Mouse (Mus musculus): ENCODE results near the gene Olfr1314.

Olfr1314 gene

DNA sequence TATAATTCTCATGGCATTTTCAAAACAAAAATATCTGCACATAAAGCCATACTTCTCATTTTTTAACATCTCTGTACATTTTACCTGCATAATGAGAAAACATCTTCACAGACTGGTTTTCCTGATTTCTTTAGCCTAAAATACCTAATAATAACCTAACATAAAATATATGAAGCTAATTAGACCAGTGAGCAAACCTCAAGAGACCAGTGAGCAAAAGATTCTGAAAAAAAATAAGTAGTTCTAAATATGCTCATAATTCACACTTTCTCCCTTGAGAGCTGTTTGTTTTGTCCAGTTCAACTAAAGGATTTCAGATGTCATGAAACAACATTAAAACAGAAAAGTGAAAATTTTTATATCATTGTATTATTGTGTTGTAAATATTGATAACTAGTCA lies at the start of gene Olfr1314:
Gene Olfr1314 (minus strand): TSS at position 101 of the 400 bp plus-strand sequence.
- DNase-seq (ENCODE audit: low read depth, low spot score): no peak

DNA sequence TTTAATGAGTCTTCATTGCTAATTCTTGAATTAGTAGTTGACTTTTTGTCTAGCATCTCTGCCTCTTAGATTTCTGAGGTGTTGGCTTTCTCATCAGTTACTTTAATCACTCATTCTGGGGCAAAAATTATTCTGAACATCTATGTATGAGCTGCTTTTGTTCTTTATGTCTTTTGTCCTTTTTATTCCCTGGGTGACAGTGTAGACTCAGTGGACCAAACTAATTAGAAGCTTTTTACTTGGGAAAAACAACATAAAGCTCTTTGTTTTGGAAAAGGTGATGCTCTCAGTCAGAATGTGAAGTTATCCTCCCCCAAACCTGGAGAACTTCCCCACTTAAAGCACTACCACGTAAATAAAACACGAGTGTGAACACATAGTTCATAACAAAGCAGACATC lies 43.4 kb upstream of the Olfr1314 start, which contains the start of gene Olfr1317:
Gene Olfr1317 (plus strand): TSS at position 301 of the 400 bp plus-strand sequence.
- DNase-seq (ENCODE audit: low read depth, low spot score): no peak

DNA sequence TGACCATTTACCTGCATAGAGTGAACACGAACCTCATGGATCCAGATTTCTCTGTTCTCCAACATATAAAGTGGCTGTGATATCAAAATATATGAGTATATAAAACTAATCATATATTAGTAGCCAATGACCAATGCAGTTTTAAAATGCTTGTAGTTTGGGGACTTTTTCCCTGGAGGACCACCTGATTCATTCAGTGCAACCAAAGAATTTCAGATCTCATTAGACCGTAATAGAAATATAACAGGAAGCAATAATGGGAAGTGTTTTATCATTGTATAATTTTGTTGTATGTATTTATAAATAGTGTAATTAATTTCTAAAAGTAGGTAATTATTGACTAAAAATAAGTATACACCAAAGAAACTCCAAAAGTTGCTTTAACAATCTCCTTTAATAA lies 38.3 kb upstream of the Olfr1314 start, which contains the start of gene Olfr1316:
Gene Olfr1316 (minus strand): TSS at position 101 of the 400 bp plus-strand sequence.
- DNase-seq (ENCODE audit: low read depth, low spot score): no peak

DNA sequence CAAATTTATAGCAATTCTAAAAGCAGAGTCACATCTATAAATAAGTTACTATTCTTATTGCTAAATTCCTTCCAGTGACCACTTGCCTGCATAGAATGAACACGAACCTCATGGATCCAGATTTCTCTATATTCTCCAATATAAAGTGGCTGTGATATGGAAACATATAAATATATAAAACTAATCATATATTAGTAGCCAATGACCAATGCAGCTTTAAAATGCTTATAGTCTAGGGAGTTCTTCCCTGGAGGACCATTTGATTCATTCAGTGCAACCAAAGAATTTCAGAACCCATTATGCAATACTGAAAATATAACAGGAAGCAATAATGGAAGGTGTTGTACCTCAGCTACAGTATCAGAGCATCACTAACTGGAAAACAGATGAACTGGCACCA lies 18.8 kb upstream of the Olfr1314 start, which contains the start of gene Olfr1315-ps1:
Gene Olfr1315-ps1 (minus strand): TSS at position 101 of the 400 bp plus-strand sequence.
- DNase-seq (ENCODE audit: low read depth, low spot score): no peak

- DNase-seq (ENCODE audit: low read depth, low spot score): no peak
Observed at GRCm38 (mm10) chr2:112077743-112078142, 18.8 kb downstream of the Olfr1314 start, which contains the start of gene Olfr1313. Gene Olfr1313, minus strand, starts transcription at chr2:112077843.

DNA sequence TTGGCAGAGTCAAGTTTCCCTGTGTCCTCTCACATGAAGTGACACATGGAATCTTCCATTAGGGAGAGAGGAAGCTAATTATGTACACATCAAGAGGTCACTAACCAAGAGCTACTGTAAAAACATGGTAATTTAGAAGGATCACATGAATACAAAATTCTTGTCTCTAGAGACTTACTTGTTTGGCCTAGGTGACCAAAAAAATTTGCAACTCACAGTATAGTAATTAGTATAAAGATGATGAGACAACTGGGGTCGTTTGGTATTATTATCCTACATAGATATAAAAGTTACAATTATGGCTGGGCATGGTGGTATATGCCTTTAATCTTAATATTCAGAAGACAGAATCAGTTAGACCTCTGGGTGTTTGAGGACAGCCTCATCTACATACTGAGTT lies 46.4 kb downstream of the Olfr1314 start, which contains the start of gene Olfr1312:
Gene Olfr1312 (minus strand): TSS at position 101 of the 400 bp plus-strand sequence.
- DNase-seq (ENCODE audit: low read depth, low spot score): no peak
